Mouse (Mus musculus): ENCODE data around the gene Etnk1. TPM values are rescaled to one million over a fixed set of nuclear protein-coding genes. Genes with fewer than 3 reads are reported as not detected.

Gene Etnk1
- polyA plus RNA-seq (2011; ENCODE audit: insufficient read length, low read depth, missing spikeins) = 46.1 and 48.6 TPM in 2 replicates

GRCm38 (mm10) chr6:143166452-143167357 lies at the start of gene Etnk1:
TSS of gene Etnk1 (plus strand) at chr6:143167221.
- peak within 1 kb of the TSS; percentile 49 for H3K27ac ChIP-seq (ENCODE audit: insufficient read depth, low read length)
- TF ChIP-seq CTCF (IDR thresholded peaks at IDR 0.05; ENCODE audit: borderline replicate concordance, insufficient read depth, low read length) (no peak), POLR2A (IDR thresholded peaks at IDR 0.05; ENCODE audit: low read depth, low read length) (peak; percentile 94)
- peak within 1 kb of the TSS; percentile 72 for H3K4me3 ChIP-seq (ENCODE audit: insufficient read depth, low read length)
- H3K4me1 ChIP-seq (ENCODE audit: control insufficient read depth, insufficient read depth, low read length) = peaks cover 8% of the 10 kb centered on the region

GRCm38 (mm10) chr6:143119325-143119724 lies 47.7 kb upstream of the Etnk1 start:
- Histone ChIP-seq H3K4me1 (ENCODE audit: control insufficient read depth, insufficient read depth, low read length) (no peaks in the 10 kb centered on the region), H3K27ac (ENCODE audit: insufficient read depth, low read length) (no peak overlapping the region), H3K4me3 (ENCODE audit: insufficient read depth, low read length) (no peak overlapping the region)
- TF ChIP-seq CTCF (IDR thresholded peaks at IDR 0.05; ENCODE audit: borderline replicate concordance, insufficient read depth, low read length) (no peak), POLR2A (IDR thresholded peaks at IDR 0.05; ENCODE audit: low read depth, low read length) (no peak)

DNA sequence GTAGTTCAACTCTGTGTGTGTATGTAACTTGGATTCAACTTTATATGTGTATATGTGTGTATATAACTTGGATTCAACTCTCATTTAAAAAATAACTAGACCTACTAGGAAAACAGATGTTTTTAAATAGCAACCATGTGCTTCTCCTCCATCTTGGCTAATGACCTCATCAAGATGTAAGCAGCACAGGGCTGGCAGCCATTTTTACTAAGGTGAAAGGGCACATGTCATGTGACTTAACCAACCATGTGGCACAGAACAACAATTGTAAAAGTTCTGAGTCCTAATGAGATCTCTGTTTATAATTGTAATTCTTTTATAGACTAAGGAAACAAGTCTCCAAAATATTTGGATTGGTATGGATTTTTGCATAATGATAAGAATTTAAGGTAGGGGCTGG lies 41.3 kb upstream of the Etnk1 start:
- Histone ChIP-seq H3K4me3 (ENCODE audit: insufficient read depth, low read length) (no peak overlapping the region), H3K27ac (ENCODE audit: insufficient read depth, low read length) (no peak overlapping the region), H3K4me1 (ENCODE audit: control insufficient read depth, insufficient read depth, low read length) (no peaks in the 10 kb centered on the region)
- TF ChIP-seq CTCF (IDR thresholded peaks at IDR 0.05; ENCODE audit: borderline replicate concordance, insufficient read depth, low read length) (no peak), POLR2A (IDR thresholded peaks at IDR 0.05; ENCODE audit: low read depth, low read length) (no peak)

GRCm38 (mm10) chr6:143129466-143129865 lies 37.6 kb upstream of the Etnk1 start:
- no peak overlapping the region for H3K4me3 ChIP-seq (ENCODE audit: insufficient read depth, low read length)

DNA sequence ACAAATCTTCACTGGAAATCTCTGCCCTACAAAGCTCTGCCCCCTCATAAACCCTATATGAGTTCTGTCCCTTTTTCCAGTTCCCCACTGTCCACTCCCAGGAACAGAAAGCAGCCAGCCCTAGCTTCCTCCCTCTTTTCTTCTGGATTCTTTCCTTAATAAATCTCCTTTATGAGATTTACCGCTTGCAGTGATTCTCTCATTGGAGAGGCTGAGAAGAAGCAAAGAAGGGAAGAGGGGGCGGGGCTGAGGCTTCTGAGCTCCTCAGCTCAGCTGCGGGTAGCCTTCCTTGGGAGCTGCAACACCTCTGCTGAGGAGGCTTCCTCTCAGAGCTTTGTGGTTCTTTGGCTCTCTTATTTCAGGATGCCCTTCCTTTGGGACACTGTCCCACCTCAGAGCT lies 37.1 kb upstream of the Etnk1 start:
- no peak for TF ChIP-seq POLR2A (IDR thresholded peaks at IDR 0.05; ENCODE audit: low read depth, low read length)
- no peaks in the 10 kb centered on the region for H3K4me1 ChIP-seq (ENCODE audit: control insufficient read depth, insufficient read depth, low read length)
- H3K27ac ChIP-seq (ENCODE audit: insufficient read depth, low read length) = no peak overlapping the region
- no peak overlapping the region for H3K4me3 ChIP-seq (ENCODE audit: insufficient read depth, low read length)

More at GRCm38 (mm10) chr6:143129466-143129865, 37.6 kb upstream of the Etnk1 start:
- TF ChIP-seq CTCF (IDR thresholded peaks at IDR 0.05; ENCODE audit: borderline replicate concordance, insufficient read depth, low read length) = no peak
- TF ChIP-seq POLR2A (IDR thresholded peaks at IDR 0.05; ENCODE audit: low read depth, low read length) = no peak
- Histone ChIP-seq H3K4me1 (ENCODE audit: control insufficient read depth, insufficient read depth, low read length) (no peaks in the 10 kb centered on the region), H3K27ac (ENCODE audit: insufficient read depth, low read length) (no peak overlapping the region)

DNA sequence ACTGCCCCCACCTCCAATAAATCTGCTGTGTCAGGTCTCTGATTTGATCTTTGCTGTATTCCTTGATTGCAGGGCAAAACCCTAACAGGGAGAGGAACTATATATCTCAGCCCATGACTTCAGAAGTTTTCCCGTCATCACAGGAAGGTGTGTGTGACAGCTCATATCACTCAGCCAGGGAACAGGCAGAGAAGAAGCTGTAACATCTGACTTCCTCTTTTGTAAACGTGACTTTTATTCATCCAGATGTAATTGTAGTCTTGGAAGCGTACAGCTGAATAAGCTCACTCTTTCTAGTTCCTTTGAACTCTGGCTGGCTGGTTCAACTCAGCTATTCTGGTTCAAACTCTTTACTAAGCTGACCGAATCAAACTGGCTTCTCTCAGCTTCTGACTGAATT lies 36.6 kb upstream of the Etnk1 start:
- Histone ChIP-seq H3K27ac (ENCODE audit: insufficient read depth, low read length) (no peak overlapping the region), H3K4me3 (ENCODE audit: insufficient read depth, low read length) (no peak overlapping the region), H3K4me1 (ENCODE audit: control insufficient read depth, insufficient read depth, low read length) (no peaks in the 10 kb centered on the region)
- no peak for TF ChIP-seq CTCF (IDR thresholded peaks at IDR 0.05; ENCODE audit: borderline replicate concordance, insufficient read depth, low read length)
- no peak for TF ChIP-seq POLR2A (IDR thresholded peaks at IDR 0.05; ENCODE audit: low read depth, low read length)

DNA sequence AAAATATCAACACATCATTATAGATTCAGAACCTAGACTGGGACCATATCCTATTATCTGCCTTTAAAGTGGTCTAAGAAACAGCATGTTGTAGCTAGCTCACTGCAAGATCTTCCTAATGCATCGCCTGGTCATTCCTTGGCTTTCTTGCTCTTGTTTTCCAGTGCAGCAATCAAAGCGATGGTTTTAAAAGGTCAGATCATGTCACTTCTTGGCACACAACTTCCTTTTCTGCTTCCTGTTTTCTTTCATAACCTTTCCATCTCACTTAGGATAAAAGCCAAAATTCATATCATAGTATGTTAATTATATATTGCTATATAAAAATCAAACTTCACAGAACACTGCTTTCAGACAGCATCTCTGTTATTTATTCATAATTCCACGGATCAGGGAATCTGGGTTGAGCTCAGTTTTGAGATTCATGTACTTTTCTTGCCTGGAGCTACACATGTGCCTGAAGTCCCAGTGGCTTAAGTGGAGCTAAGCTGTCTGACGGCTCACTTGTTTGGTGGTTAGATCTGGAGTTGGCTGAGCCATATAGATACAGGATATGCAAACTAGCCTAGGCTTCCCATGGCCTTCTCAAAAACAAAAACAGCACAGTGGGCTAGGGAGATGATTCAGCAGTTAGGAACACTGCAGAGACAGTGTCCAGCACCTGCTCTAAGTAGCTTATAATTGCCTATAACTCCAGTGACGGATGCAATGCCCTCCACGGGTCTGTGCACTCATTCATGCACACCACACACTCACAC lies 34.9 kb upstream of the Etnk1 start:
- Histone ChIP-seq H3K27ac (ENCODE audit: insufficient read depth, low read length) (no peak overlapping the region), H3K4me1 (ENCODE audit: control insufficient read depth, insufficient read depth, low read length) (no peaks in the 10 kb centered on the region), H3K4me3 (ENCODE audit: insufficient read depth, low read length) (no peak overlapping the region)
- TF ChIP-seq CTCF (IDR thresholded peaks at IDR 0.05; ENCODE audit: borderline replicate concordance, insufficient read depth, low read length) (no peak), POLR2A (IDR thresholded peaks at IDR 0.05; ENCODE audit: low read depth, low read length) (no peak)

- Histone ChIP-seq H3K4me3 (ENCODE audit: insufficient read depth, low read length) (no peak overlapping the region), H3K4me1 (ENCODE audit: control insufficient read depth, insufficient read depth, low read length) (no peaks in the 10 kb centered on the region), H3K27ac (ENCODE audit: insufficient read depth, low read length) (no peak overlapping the region)
- no peak for TF ChIP-seq POLR2A (IDR thresholded peaks at IDR 0.05; ENCODE audit: low read depth, low read length)
- TF ChIP-seq CTCF (IDR thresholded peaks at IDR 0.05; ENCODE audit: borderline replicate concordance, insufficient read depth, low read length) = no peak
Measured at GRCm38 (mm10) chr6:143133150-143133549, 33.9 kb upstream of the Etnk1 start.

DNA sequence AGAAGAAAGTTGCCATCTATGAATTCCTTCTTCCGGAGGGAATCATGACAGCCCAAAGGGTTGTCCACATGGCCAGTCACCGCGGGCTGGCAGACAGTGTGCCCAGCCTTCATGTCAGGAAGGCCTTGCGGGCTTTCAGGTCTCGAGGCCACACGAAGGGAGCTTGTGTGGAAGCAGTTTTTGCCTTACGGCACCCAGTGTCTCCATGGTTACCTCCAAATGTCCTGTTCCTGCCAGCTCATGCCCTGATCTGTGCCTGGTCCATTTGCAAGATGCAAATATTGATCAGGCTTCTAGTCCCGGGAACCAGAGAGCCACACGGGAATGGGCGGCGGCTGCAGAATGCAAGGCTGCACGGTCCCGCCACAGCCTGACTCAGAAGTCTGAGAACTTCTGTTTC lies 31.9 kb upstream of the Etnk1 start:
- Histone ChIP-seq H3K4me3 (ENCODE audit: insufficient read depth, low read length) (no peak overlapping the region), H3K27ac (ENCODE audit: insufficient read depth, low read length) (no peak overlapping the region), H3K4me1 (ENCODE audit: control insufficient read depth, insufficient read depth, low read length) (no peaks in the 10 kb centered on the region)
- TF ChIP-seq CTCF (IDR thresholded peaks at IDR 0.05; ENCODE audit: borderline replicate concordance, insufficient read depth, low read length) (no peak), POLR2A (IDR thresholded peaks at IDR 0.05; ENCODE audit: low read depth, low read length) (no peak)

- H3K27ac ChIP-seq (ENCODE audit: insufficient read depth, low read length) = no peak overlapping the region
- TF ChIP-seq CTCF (IDR thresholded peaks at IDR 0.05; ENCODE audit: borderline replicate concordance, insufficient read depth, low read length) (no peak), POLR2A (IDR thresholded peaks at IDR 0.05; ENCODE audit: low read depth, low read length) (no peak)
- H3K4me1 ChIP-seq (ENCODE audit: control insufficient read depth, insufficient read depth, low read length) = no peaks in the 10 kb centered on the region
- no peak overlapping the region for H3K4me3 ChIP-seq (ENCODE audit: insufficient read depth, low read length)
Measured at GRCm38 (mm10) chr6:143136688-143137087, 30.3 kb upstream of the Etnk1 start.
